Mouse (Mus musculus): ENCODE results near the gene Gba. TPM values are rescaled to one million over a fixed set of nuclear protein-coding genes. Genes with fewer than 3 reads are reported as not detected.
"Not testable (repeated sequence)": the region's sequence is repeated elsewhere in the genome, so short reads cannot be mapped to it uniquely, and the experiment has no call there.

Gba gene
- 34.2 and 34.7 TPM in 2 replicates for polyA plus RNA-seq (2016; fragmentation: Nextera tagmentation; extraction: Ambion mirVana)

GRCm38 (mm10) chr3:89202253-89203141 is at the start of gene Gba:
Gba (plus strand) TSS chr3:89202928.
- Histone ChIP-seq H3K27me3 (ENCODE audit: poor library complexity, severe bottlenecking) (no peaks in the 10 kb centered on the region), H3K4me3 (peak within 1 kb of the TSS; percentile 63), H3K27ac (peak within 1 kb of the TSS; percentile 72), H3K9me3 (no peaks in the 10 kb centered on the region), H3K36me3 (replicated peaks) (peaks cover 33% of the 10 kb centered on the region), H3K4me1 (peaks cover 7% of the 10 kb centered on the region)
- DNase-seq (ENCODE audit: extremely low spot score, low spot score): peak; percentile 86
- 29% methylated on average over 13 of the region's 13 CpGs for WGBS

- H3K36me3 ChIP-seq (replicated peaks): no peaks in the 10 kb centered on the region
- 90% methylated on average over 8 of the region's 8 CpGs for WGBS
- no peaks in the 10 kb centered on the region for H3K9me3 ChIP-seq
- no peak for DNase-seq (ENCODE audit: extremely low spot score, low spot score)
- peaks cover 32% of the 10 kb centered on the region for H3K4me1 ChIP-seq
- H3K27me3 ChIP-seq (ENCODE audit: poor library complexity, severe bottlenecking): peaks cover 28% of the 10 kb centered on the region
- no peak overlapping the region for H3K27ac ChIP-seq
- H3K4me3 ChIP-seq: no peak overlapping the region
Measured at GRCm38 (mm10) chr3:89156951-89157350, 45.8 kb upstream of the Gba start.

- Histone ChIP-seq H3K36me3 (replicated peaks) (no peaks in the 10 kb centered on the region), H3K4me3 (peak overlapping the region; percentile 77), H3K9me3 (no peaks in the 10 kb centered on the region), H3K27ac (no peak overlapping the region), H3K4me1 (peaks cover 28% of the 10 kb centered on the region), H3K27me3 (ENCODE audit: poor library complexity, severe bottlenecking) (peaks cover 21% of the 10 kb centered on the region)
- 21% methylated on average over 7 of the region's 7 CpGs for WGBS
- no peak for DNase-seq (ENCODE audit: extremely low spot score, low spot score)
Measured at GRCm38 (mm10) chr3:89158651-89159050, 44.1 kb upstream of the Gba start.

- peak overlapping the region; percentile 77 for H3K4me3 ChIP-seq
- peaks cover 33% of the 10 kb centered on the region for H3K4me1 ChIP-seq
- no peaks in the 10 kb centered on the region for H3K9me3 ChIP-seq
- no peak overlapping the region for H3K27ac ChIP-seq
- H3K36me3 ChIP-seq (replicated peaks): no peaks in the 10 kb centered on the region
- peaks cover 21% of the 10 kb centered on the region for H3K27me3 ChIP-seq (ENCODE audit: poor library complexity, severe bottlenecking)
- WGBS: 2% methylated on average over 13 of the region's 13 CpGs
- DNase-seq (ENCODE audit: extremely low spot score, low spot score): peak; percentile 76
Measured at GRCm38 (mm10) chr3:89159211-89159610, 43.5 kb upstream of the Gba start.

GRCm38 (mm10) chr3:89159616-89160344 is 42.9 kb upstream of the Gba start, which contains the start of gene Hcn3:
Hcn3 (minus strand) TSS chr3:89160196.
- no peaks in the 10 kb centered on the region for H3K9me3 ChIP-seq
- H3K27ac ChIP-seq: peak within 1 kb of the TSS; percentile 82
- peaks cover 21% of the 10 kb centered on the region for H3K27me3 ChIP-seq (ENCODE audit: poor library complexity, severe bottlenecking)
- H3K36me3 ChIP-seq (replicated peaks): no peaks in the 10 kb centered on the region
- peaks cover 38% of the 10 kb centered on the region for H3K4me1 ChIP-seq
- WGBS: under 1% methylated on average over 66 of the region's 66 CpGs
- peak within 1 kb of the TSS; percentile 77 for H3K4me3 ChIP-seq
- peak; percentile 77 for DNase-seq (ENCODE audit: extremely low spot score, low spot score)

GRCm38 (mm10) chr3:89161207-89161606 is 41.5 kb upstream of the Gba start:
- not testable (repeated sequence) for H3K36me3 ChIP-seq (replicated peaks); H3K9me3 ChIP-seq; H3K4me3 ChIP-seq

GRCm38 (mm10) chr3:89161786-89162185 is 40.9 kb upstream of the Gba start:
- DNase-seq (ENCODE audit: extremely low spot score, low spot score): no peak
- Histone ChIP-seq H3K4me1 (peaks cover 55% of the 10 kb centered on the region), H3K27me3 (ENCODE audit: poor library complexity, severe bottlenecking) (peaks cover 21% of the 10 kb centered on the region), H3K36me3 (replicated peaks) (peaks cover 6% of the 10 kb centered on the region), H3K27ac (no peak overlapping the region), H3K4me3 (no peak overlapping the region), H3K9me3 (no peaks in the 10 kb centered on the region)
- WGBS: 87% methylated on average over 4 of the region's 4 CpGs

More at GRCm38 (mm10) chr3:89161207-89161606, 41.5 kb upstream of the Gba start:
- DNase-seq (ENCODE audit: extremely low spot score, low spot score); H3K27ac ChIP-seq: not testable (repeated sequence)
- H3K27me3 ChIP-seq (ENCODE audit: poor library complexity, severe bottlenecking): peaks cover 21% of the 10 kb centered on the region
- peaks cover 49% of the 10 kb centered on the region for H3K4me1 ChIP-seq

GRCm38 (mm10) chr3:89163123-89163522 is 39.6 kb upstream of the Gba start:
- Histone ChIP-seq H3K27me3 (ENCODE audit: poor library complexity, severe bottlenecking) (peaks cover 17% of the 10 kb centered on the region), H3K9me3 (no peaks in the 10 kb centered on the region), H3K4me3 (no peak overlapping the region), H3K4me1 (peaks cover 54% of the 10 kb centered on the region), H3K27ac (no peak overlapping the region), H3K36me3 (replicated peaks) (peaks cover 19% of the 10 kb centered on the region)
- 78% methylated on average over 1 of the region's 1 CpGs for WGBS
- DNase-seq (ENCODE audit: extremely low spot score, low spot score): no peak

- no peaks in the 10 kb centered on the region for H3K9me3 ChIP-seq
- H3K36me3 ChIP-seq (replicated peaks): peaks cover 25% of the 10 kb centered on the region
- peak overlapping the region; percentile 97 for H3K27ac ChIP-seq
- peaks cover 11% of the 10 kb centered on the region for H3K27me3 ChIP-seq (ENCODE audit: poor library complexity, severe bottlenecking)
- H3K4me1 ChIP-seq: peaks cover 48% of the 10 kb centered on the region
- no peak for DNase-seq (ENCODE audit: extremely low spot score, low spot score)
- 73% methylated on average over 5 of the region's 5 CpGs for WGBS
- peak overlapping the region; percentile 90 for H3K4me3 ChIP-seq
Measured at GRCm38 (mm10) chr3:89163643-89164245, 39.0 kb upstream of the Gba start.

GRCm38 (mm10) chr3:89164506-89165267 is 38.0 kb upstream of the Gba start, which contains the start of gene Clk2:
Clk2 (plus strand) TSS chr3:89164795.
- peaks cover 2% of the 10 kb centered on the region; the same call in 1 of the 2 replicates for H3K27me3 ChIP-seq (ENCODE audit: poor library complexity, severe bottlenecking)
- peak within 1 kb of the TSS; percentile 97 for H3K27ac ChIP-seq
- DNase-seq (ENCODE audit: extremely low spot score, low spot score): peak; percentile 97
- peaks cover 39% of the 10 kb centered on the region for H3K4me1 ChIP-seq
- under 1% methylated on average over 79 of the region's 79 CpGs for WGBS
- H3K36me3 ChIP-seq (replicated peaks): peaks cover 35% of the 10 kb centered on the region
- H3K4me3 ChIP-seq: peak within 1 kb of the TSS; percentile 90
- H3K9me3 ChIP-seq: no peaks in the 10 kb centered on the region

GRCm38 (mm10) chr3:89165268-89165870 is 37.4 kb upstream of the Gba start:
- no peak for DNase-seq (ENCODE audit: extremely low spot score, low spot score)
- Histone ChIP-seq H3K27me3 (ENCODE audit: poor library complexity, severe bottlenecking) (no peaks in the 10 kb centered on the region), H3K4me1 (peaks cover 32% of the 10 kb centered on the region), H3K36me3 (replicated peaks) (peaks cover 42% of the 10 kb centered on the region), H3K4me3 (peak overlapping the region; percentile 90), H3K27ac (peak overlapping the region; percentile 97), H3K9me3 (no peaks in the 10 kb centered on the region)
- 30% methylated on average over 12 of the region's 12 CpGs for WGBS
